Mouse (Mus musculus) retina, postnatal 1 day (tissue): ENCODE measurements at regions not wholly inside any gene's neighbourhood (a gene's known extent, or its start where the extent isn't known, plus 50 kb on each side); places are given as distances from the start of the nearest gene placed in this dataset.

Experiments
- DNase-seq: peaks from one replicate; pipeline ENCODE4 v3.0.0-alpha.2; 2012

DNA sequence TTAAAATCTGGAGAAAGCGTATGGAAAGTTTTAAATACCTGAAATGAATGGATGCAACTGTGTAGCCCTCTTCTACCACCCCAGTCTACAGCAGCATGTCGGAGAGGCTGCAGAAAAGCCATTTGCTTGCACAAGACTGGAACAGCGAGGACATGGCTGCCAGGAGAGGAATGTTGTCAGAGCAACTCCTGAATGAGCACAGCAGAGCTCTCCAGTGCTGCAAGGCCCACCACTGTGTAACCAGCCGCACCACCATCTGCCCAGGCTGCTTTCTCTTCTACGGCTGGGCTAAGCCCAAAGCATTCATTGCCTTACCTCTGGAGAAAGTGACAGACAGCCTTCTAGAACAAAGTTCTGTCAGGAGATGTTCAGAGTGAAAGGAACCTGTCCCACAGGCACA, 65.3 kb upstream of the Gm11238 start:
- DNase-seq = no peak

DNA sequence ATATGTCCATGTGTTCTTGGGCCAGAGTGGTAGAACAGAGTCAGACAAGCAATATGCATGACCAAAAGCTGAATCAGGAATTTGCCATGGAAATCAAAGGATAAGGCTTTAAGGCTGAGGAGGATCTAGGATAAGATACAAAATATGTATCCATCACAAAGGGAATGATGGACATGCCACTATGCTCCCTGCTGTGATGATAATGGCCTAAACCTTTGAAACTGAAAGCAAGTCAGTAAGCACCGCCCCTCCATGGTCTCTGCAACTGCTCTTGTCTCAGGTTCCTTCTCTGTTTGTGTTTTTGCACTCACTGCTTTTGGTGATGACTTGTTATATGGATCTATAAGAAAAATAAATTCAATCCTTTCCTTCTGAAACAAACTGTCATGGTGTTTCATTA, 76.1 kb upstream of the Gm11238 start:
- no peak for DNase-seq

DNA sequence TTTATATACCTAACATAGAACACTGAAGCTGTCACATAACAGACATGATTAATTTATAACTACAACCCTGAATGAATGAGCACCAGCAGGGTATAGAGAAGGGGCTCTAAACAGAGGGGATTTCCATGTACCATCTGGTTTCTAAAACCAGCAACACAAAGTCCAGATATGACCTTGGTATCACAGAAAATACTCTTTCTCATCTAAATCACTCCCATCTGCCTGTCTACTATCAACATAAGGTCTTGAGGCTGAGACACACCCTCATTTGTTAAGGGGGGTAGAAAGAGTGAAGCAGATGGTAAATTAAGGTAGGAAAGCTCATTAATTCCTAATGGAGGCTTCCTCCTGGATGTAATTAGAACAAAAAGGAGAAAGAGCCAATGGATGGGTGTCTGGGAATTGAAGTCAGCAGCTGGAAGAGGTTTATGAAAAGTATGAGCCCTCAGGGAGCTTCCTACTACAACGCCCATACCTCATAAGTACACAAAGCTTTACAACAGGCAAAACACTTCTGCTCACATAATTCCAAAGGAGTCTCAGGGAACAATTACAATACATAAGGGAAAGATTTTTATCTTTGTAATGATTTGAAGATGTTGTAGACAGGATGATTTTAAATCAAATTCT, 83.0 kb upstream of the Gm11238 start:
- DNase-seq = peak; percentile 24

DNA sequence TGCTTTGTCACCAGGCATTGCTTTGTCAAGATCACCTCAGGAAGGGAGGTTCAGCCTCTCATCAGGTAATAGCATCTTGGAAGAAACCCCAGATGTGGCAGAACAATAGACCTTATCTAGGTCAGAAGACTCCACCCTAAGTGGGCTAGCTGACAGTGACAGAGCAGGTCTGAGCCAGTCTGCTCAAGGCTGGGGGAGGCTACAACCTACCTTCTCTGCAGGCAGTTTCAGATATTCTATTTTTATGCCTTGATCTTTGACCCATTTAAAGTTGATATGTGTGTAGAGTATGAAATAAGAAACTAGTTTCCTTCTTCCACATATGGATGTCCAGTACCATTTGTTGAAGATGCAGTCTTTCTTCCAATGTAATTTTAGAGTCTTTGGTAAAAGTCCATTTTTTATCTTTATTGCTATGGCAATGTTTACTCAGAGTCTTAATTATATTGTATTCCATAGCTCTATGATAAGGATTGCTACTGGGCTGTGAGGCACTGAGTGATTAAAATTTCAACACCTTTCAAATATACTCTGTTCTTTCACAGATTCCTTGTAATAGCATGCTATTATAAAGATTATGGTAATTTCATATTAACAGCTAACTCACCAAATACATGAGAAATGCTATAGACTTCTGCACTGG, 88.8 kb upstream of the Gm11238 start:
- DNase-seq = peak; percentile 7

DNA sequence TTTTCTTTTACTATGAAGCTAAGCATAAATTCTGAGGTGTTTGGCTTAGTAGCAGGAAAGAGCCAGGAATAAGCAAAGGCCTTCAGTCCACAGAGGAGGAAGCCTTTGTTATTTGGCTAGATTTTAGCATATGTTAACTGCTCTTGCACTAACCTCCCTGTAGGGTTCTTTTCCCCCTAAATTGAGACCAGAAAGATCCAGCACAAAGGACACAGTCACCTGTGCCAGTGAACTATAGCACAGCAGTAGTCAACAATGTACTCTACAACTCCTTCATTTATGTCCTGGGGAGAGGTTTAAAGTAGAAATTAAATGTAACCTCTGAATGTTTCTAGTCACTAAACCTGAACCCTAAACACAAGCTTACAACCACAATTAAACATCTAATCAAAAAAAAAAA, 90.1 kb upstream of the Gm11238 start:
- DNase-seq = peak; percentile 10

DNA sequence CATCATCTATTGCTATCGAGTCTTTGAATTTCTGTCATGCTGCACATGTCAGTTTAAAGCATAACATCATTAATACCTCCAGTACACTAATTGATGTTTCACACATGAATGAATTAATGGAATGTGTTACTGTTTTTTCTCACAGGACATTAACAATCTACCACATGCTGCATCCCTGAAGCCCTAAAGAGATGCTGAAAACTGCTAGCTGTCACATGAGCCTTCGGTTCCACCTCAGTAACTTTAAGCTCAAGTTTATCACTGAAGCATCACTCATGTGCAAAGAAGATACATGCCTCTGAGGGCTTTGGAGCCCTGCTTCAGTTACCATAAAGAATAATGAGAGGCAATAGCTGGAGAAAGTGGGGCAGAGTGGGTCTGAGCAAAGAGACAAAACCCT, 91.0 kb upstream of the Gm11238 start:
- peak; percentile 92 for DNase-seq

DNA sequence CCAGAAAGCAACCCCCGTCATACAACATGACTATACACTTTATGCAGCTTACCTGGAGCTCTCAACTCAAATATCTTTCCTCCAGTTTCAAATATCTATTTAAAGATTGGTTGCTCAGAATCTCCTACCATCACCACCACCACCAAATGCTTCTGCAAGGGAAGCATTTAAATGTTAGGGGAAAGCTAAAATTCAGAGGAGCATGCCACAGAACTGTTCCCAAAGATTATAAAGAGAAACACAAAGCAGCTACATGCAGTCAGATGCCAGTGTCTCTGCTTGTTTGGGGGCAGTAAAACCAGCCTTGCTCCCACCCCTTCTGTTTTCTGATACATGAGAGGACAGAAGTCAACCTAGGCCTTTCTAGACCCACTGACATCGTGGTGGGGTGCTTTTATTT, 100.8 kb upstream of the Gm11238 start:
- no peak for DNase-seq

DNA sequence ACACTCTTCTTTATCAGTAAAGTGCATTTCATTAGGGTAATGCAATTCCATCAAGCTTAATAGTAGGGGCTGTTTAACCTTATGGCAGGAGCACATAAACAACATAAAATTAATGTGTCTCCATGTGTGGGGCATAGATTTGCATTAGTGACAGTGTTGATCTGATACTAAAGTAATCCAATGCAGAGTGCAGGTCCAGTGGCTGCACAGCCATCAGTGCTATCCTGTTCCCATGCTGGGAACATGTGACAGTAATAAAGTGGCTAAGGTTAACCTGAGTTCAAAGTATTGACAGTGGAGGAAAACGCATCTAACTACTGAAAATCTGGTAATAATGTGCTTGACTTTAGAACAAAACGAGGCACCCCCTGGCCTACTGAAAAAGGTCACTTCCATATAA, 84.3 kb upstream of the Gm11487 start:
- no peak for DNase-seq

DNA sequence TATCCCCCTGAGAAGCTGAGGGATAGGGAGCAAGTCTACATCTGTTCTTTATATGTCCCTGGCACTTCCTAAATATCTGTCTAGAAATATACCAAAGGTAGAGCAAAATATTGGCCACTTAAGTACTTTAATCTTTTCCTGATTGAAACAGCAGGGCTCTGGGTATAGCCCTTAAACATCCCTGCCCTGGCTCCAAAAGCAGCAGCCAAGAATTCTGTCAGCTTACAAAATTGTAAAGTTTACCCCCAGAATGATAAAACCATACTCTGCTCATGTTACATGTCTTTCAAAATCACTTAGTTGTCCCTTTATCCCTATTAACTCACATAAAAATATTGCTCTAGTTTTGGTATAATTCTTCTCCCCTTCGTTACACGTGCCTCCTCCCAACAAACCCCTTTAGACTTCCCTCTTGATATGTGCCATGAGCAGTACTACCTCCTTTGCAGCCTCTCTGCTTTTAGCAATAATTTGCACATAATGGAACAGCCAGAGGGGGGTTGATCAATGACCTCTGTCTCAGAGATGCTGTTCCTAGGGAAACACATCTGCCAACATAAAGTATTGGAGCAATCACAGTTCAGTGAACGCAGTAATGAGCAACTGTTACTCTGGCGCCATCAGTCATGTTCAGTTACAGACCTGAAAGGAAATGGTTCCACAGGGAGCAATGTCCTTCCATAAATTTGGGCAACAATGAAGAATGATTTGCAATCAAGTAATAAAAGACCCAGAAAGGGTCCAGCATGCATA, 83.6 kb upstream of the Gm11487 start:
- DNase-seq = peak; percentile 92

DNA sequence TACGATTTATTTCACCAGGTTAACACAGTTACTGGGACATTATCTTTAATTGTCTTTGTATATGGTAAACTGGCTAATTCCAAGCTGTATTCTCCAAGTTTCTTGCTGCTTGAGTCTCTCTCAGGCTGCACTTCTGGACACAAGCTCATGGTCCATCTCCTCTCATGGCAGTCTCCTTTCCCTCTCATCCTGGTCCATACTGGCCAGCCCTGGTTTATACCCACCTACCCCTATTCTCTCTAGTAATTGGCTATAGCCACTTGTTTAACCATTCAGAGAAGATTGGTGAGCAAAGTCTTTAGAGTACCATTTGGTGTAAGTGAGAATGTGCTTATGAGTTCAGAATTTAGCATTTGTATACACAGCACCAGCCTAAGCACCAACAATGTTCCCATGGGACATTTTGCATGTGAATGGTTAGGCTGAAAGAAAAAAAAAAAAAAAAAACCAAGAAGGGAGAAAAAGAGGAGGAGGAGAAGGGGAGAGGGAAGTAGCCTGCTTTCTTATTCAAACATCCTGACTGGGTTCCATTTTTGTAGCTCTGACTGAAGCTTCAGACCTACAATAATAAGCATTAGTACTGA, 63.2 kb upstream of the Gm11487 start:
- DNase-seq = no peak
